Mouse (Mus musculus): ENCODE data around the gene Irak3.

- peak; percentile 8; the same call in 1 of the 2 replicates for TF ChIP-seq CTCF (IDR thresholded peaks at IDR 0.05)
- no peak for TF ChIP-seq EP300 (IDR thresholded peaks at IDR 0.05)
These were observed 78.2 kb downstream of the Irak3 start for GRCm38 (mm10) chr10:120123721-120124120.
